Mouse (Mus musculus): ENCODE data around the gene Gart.

- TF ChIP-seq POLR2A (IDR thresholded peaks at IDR 0.05; ENCODE audit: low read depth, low read length), result no peak
- no peak for TF ChIP-seq CTCF (conservative IDR thresholded peaks at IDR 0.05; ENCODE audit: insufficient read depth, insufficient read length, low read depth, low read length)
Measured at GRCm38 (mm10) chr16:91658471-91658870, 11.7 kb upstream of the Gart start.

Data from kidney, adult 2 months (tissue).